Mouse (Mus musculus): ENCODE results near the gene 1700028J19Rik.

The 1700028J19Rik gene

DNA sequence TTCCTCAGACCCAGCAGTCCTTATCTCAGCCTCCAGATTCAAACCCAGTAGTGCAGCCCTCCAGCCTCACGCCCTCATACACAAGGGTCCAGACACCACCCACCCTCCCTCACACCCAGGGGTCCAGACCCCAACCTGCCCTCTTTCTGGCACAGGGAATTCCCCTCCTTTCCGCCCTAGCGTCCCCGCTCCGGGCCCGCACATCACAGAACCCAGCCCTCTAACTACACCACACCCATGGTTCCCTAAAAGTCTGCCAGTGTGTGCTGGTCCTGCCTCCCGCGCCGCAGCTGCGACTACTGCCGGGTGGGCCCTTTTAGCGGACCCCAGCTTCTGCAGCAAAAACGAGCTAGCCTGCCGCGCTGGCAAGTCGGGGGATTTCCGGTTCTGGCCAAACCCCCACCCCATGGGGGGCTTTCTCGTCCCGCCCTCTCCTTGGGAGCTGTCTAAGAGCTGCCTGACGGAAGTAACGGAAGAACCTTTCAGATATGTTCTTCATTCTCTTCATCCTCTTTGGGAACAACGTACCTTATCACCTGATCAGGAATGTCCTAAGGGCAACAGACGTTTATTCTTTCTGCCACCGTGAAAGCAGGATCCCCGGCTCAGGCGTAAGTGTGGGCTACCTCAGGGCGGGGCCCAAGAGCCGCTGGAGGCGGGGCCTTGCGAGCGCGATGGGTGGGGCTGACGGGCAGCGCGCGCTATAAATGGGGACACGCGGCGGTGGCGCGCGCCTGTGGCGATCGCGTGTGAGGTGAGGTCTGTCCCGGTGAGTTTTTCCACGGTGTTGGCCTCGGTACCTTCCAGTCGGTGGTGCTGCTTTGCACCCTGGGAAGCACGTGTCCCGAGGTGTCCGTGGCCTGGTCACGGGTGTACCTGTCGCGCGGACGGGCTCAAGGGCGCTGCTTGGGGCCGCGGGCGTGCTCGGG lies at the start of gene 1700028J19Rik, which contains the start of gene 2410002F23Rik:
Gene 1700028J19Rik, minus strand, starts transcription at position 641 of the 929 bp plus-strand sequence.
Gene 2410002F23Rik, plus strand, starts transcription at position 668 of the 929 bp plus-strand sequence.
- peak; percentile 82 for DNase-seq (ENCODE audit: low read depth, low spot score)

DNA sequence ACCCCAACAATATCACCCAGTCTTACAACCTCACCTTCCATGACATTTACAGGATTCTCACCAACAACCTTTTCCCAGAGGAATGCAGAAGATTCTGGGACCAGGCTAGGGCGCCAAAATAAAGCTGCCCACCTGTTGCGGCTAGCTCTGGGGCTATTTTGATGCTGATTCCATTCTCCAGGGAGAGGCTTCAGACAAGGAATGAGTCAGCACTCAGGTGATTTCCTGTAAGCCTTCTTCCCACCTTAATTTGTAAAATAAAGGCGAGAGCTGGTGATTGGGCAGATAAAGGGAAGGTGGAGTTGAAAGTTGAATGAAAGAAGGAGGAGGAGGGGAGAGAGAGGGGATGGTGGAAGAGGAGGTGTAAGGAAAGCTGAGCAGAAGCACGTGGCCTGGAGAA lies 44.9 kb upstream of the 1700028J19Rik start:
- DNase-seq (ENCODE audit: low read depth, low spot score) = no peak

DNA sequence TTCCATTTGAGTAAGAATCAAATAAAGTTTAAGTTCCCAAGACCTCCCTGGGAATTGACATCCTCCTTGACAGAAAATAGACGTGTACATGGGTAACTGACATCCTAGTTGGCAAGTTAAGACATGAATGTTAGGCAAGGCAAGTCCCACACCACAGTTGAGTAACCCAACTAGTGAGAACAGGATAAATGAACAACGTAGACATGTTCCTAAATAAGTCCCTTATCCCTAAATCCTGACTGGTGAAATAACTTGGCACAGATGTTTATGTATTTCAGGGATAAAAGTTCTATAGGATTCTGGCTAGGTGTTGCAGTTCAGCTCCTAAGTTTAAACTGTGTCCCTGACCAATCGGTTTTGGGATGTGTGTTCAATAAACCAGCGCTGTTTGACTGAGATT lies 44.5 kb upstream of the 1700028J19Rik start:
- DNase-seq (ENCODE audit: low read depth, low spot score) = no peak

DNA sequence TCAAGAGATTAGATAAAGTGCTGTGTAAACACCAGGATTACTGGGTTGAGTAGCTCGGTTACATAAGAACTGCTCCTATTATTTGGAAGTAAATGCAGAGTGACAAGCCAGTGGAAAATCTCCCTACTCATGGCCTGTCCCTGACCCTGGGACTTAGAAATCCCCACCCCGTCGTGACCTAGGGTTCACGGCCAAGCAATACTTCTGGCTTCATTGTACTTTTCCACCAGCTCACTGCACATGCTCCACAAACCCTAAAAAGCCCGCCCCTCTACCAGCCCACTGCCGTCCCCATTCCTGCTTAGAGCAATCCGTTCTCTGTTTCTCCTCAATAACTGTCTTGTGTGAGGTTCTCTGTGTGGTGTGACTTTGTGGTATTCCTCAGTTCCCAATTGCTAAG lies 41.3 kb upstream of the 1700028J19Rik start:
- DNase-seq (ENCODE audit: low read depth, low spot score) = no peak

DNA sequence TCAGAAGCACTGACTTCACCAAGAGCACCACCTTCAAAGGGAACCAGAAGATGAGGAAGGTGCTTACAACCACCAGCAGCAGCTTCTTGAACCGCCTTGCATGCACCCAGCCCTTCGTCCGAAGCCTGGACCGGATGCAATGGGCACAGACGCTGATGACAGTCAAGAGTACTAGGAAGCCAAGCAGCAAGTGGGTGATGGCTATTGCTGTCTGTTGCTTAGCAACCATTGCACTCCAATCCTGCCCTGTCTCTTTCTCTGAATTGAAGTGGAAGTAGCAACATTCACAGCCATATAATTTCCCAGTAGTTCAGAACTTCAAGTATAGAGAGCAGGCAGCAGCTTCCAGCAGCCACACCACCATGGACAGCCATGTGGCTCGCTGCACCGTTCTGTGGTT lies 35.1 kb upstream of the 1700028J19Rik start:
- DNase-seq (ENCODE audit: low read depth, low spot score) = no peak

DNA sequence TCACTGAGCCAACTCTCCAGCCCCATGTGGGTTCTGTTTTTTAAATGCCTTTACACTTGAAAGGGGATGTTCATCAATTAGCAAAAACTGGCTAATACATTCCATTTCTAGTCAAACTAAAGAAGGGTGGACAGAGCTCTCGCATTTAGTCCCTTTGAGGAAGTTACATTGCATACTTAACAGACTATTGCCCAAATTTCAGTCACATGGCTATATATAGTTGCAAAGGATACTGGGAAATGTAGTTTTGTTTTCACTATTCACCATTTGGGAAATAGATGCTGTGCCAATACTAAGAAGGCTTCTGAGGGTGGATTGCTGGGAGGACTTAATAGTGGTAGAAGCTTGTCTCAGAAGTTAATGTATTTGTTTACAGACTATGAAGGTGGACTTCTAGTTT lies 34.5 kb upstream of the 1700028J19Rik start:
- DNase-seq (ENCODE audit: low read depth, low spot score) = no peak

DNA sequence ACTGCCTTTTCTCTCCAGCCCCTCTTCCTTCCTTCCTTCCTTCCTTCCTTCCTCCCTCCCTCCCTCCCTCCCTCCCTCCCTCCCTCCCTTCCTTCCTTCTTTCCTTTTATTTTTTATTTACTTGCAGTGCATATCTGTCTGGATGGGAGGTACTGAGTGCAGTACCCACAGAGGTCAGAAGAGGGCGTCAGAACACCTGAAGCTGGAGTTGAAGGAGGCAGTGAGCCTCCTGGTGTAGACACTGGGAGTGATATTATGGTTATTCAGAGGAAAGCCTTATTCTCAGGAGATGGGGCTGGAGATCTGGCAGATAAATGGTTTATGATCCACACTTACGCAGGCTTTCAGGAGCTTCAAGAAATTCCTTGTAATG lies 30.7 kb upstream of the 1700028J19Rik start:
- DNase-seq (ENCODE audit: low read depth, low spot score) = no peak

DNA sequence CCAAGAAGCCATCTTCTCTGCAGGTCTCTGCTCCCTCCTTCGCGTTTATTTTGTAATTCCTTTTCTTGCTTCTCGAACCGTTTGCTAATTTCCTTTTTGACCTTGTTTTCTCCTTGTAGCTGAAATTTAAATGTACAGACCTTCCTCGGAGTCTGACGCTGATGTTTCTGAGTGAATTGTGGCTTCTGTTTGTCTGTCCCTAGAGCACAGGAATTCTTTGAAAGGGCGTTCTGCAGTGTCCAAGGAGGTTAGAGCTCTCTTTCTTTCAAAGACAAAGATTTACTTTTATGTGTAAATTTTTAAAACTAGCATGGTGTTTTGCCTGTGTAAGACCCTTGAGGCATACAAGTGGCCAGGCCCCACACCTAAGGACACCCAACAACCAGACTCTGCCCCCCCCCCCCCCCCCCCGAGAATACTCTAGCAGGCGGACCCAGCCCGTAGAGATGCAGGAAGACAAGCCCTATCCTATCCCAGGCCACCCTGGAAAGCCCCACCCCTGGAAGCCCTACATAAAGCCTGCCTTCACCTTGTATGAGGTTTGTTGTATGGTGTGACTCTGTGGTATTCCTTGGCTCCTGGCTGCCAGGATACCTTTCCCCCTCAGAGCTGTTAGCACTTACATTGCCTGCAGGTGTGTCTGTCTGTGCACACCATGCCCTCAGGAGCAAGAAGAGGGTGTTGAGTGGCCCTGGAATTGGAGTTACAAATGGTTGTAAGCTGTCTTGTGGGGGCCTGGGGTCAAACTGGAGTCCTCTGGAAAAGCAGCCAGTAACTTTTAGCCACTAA lies 30.2 kb upstream of the 1700028J19Rik start:
- no peak for DNase-seq (ENCODE audit: low read depth, low spot score)

DNA sequence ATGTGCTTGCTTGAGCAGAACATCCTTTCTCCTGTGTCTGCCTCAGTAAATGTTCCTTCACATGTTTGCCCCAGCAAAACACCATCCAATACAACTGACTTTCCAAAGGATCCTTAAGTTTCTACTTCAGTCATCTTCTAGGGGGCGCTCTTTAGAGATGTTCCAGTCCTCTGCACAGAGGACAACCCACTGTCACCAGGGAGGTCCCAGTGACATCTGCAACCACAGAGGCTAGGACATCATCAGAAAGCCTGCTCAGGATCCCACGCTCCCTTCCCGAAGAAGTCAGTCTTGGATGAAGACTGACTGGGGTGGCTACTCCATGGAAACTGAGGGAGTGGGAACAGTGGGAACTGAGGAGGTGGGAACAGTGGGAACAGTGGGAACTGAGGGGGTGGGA lies 29.1 kb upstream of the 1700028J19Rik start:
- no peak for DNase-seq (ENCODE audit: low read depth, low spot score)

DNA sequence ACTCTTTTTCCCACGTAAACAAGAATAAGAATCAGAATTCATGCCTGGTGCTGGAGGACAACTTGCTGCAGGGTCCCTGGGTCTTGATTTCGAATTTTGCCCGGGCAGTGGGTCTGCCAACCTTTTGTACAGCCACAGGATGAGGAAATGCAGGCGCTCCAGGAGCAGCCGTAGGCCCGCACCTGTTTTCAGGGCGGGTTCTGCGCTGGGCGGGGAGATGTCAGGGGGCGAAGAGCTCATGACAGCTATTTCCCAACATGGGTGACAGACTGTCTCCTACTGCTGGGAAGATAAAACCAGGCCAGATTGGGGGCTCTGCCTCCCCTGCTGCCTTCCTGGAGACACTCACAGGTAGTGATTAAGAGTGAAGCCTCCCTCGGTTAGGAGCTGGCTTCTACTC lies 27.6 kb upstream of the 1700028J19Rik start:
- no peak for DNase-seq (ENCODE audit: low read depth, low spot score)

DNA sequence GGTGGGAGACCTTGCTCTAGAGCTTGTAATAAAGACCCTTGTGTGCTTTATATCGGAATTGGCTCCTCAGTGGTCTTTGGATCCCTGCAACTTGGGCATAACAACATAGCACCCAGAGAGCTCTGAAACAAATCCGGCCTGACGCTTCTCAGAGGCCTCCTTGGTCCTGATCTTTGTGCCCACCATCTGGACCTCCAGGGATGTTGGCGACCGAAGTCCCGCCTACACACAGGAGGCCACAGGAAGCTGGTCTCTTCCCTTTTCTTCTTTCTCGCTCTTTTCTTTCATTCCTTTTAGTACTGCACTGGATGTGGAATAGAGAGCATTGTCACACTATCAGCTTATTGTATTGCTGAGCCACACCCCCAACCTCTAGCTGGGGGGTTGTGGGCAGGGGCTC lies 27.0 kb upstream of the 1700028J19Rik start:
- DNase-seq (ENCODE audit: low read depth, low spot score) = no peak

DNA sequence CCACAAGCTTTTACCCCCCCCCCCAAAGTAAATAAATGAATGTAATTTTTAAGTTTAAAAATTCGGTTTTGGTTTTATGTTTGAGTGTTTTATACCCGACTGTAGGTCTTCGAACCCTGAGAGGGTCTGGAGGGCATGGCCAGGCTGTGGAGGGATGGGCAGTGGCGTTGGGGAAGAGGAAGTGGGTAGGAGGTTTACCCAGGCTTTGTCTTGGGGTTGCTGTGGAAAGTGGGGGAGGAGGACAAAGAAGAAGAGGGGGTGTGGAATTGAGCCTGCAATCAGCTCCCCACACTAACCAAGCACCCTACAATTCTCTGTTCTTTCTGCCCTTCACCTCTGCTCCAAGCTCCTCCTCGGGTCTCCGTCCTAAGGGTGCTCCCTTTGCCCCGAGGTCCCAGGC lies 26.1 kb upstream of the 1700028J19Rik start:
- no peak for DNase-seq (ENCODE audit: low read depth, low spot score)

DNA sequence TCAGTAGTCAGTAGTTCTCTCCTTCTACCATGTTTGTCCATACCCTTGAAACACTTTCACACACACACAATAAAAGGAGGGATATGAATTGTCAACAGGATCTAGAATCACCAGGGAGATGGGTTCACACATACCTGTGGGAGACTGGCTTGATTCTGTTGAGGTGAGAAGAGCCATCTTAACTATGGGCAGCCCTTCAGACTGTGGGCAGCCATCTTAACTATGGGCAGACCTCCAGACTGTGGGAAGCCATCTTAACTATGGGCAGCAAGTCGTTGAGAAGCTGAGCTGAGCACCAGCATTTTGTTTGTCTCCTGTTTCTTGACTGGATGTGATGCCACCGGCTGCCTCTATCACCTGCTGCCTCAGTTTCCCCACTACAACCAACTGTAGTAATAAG lies 24.8 kb upstream of the 1700028J19Rik start:
- no peak for DNase-seq (ENCODE audit: low read depth, low spot score)

DNA sequence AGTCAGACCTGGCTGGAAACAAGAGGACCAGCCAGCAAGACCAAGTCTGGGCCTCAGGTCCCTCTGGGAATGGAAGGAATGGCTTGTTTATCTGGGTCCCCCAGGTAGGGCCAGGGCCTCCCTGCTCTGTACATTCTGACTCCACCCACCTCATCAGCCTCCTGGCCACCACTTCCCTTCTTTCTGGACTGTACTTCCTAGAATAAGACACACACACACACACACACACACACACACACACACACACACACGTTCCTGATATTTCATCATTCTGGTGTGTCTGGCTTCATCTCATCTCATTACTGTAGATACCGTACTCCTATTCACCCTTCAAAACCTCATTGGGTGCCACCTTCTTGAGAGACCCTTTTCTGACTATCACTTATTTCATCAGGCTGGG lies 22.9 kb upstream of the 1700028J19Rik start:
- no peak for DNase-seq (ENCODE audit: low read depth, low spot score)

DNA sequence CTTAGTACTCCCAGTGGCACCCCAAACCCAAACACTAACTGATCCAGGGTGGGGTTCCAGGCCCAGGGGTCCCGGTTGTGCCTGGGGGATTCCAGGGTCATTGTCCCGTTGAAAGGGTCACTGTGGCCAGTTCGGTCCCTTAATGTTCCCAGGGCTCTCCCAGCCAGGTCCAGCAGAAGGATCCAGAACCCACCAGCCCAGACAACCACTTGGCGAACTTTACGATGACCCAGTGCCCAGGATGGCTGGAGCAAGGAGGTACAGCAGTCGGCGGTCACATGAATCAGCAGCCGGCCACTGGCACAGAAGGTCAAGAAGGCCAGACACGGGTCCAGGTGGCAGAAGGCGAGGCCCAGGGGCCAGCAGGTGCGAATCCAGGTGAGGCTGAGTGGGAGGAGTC lies 21.6 kb upstream of the 1700028J19Rik start:
- DNase-seq (ENCODE audit: low read depth, low spot score) = no peak

DNA sequence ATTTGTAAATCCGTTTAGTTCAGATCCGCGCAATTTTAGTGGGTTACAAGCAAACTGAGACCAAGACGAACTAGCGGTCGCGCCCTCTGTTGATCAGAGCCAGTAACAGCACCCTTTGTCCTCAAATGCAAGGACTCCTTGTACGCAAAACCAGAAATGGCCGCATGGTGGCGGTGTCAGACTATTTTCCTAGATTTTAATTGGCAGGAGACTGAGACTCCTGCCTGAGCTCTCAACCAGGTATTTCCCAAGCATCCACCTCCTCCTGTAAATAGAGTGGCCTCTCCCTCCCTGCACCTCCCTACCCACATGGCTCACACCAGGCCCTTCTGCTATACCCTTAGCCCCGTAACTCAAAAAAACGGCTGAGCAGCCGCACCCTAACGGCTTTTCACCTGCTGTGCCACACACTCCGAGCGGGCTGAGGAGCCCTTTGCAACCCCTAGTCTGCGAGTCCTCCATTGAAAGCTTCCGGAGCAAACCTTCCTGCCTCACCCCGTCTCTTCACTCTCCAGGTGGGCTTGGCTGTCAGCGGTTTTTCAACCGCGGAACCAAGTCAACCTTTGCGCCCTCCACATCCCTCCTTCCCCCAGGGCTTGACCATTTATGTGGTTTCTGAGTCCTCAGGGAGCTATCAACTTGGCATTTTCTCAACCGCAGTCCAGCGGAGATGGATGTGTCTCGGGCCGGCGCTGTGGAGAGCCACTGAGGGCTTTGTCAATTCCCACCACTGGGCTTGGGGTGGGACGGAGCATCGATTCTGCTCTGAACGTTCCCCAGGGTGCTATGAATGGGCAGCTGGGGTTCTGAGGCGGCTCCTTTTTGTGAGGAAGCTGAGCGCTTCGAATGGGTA lies 16.5 kb upstream of the 1700028J19Rik start:
- DNase-seq (ENCODE audit: low read depth, low spot score) = peak; percentile 77

DNA sequence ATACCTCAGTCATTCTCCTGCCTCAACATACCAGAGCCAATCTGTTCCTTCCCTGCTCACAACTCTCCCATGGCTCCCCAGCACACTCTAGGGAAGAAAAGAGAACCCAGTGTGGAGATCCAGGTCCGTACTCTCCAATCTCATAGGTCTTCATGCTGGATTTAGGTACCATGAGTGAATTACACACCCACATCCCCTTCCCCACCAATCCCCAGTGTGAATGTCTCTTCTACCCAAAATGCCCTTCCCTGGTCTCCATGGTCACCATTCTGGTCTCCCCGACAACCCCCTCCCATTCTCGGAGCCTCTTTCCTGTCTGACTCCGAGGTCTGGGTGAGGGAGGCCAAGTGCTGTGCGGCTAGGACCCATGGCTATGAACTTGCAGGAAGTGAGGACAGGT lies 14.7 kb upstream of the 1700028J19Rik start, which contains the start of gene Gm15517:
Gene Gm15517, plus strand, starts transcription at position 301 of the 400 bp plus-strand sequence.
- DNase-seq (ENCODE audit: low read depth, low spot score) = no peak

DNA sequence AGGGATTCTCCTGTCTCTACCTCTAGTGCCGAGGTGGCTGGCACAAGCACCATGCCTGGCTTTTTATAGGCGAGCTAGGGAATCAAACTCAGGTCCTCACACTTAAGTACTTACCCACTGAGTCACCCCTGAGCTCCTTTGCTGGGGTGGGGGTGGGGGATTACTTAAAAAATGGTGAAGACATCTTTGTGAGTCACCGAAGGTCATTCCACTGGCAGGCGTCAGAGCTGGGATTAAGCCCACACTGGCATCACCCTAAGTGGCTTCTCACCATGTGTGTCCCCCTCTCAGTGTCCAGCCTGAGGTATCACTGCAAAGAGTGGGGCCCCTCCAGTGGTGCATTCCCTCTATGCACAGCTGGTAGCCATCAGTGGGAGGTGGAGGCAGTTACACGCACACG lies 13.9 kb upstream of the 1700028J19Rik start:
- no peak for DNase-seq (ENCODE audit: low read depth, low spot score)

DNA sequence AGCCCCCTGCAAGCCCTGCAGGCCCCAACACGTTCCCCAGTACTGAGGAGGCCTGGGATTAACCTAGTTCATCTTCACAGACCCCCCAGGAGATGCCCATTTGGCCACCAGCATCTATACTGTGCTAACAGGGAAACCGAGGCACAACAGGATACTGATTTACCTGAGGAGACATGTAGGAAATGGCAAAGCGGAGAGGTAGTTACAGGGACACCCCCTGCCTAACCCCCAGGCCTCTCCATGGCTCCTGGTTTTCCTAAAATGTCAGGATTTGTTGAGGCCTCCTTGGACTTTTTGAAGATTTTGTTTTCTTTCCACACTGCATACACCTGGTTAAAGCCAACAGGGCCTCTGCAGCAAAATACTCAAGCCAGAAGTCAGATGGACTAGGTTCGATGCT lies 10.8 kb upstream of the 1700028J19Rik start, which contains the start of gene Acp4:
Gene Acp4, minus strand, starts transcription at position 101 of the 400 bp plus-strand sequence.
- DNase-seq (ENCODE audit: low read depth, low spot score) = no peak

DNA sequence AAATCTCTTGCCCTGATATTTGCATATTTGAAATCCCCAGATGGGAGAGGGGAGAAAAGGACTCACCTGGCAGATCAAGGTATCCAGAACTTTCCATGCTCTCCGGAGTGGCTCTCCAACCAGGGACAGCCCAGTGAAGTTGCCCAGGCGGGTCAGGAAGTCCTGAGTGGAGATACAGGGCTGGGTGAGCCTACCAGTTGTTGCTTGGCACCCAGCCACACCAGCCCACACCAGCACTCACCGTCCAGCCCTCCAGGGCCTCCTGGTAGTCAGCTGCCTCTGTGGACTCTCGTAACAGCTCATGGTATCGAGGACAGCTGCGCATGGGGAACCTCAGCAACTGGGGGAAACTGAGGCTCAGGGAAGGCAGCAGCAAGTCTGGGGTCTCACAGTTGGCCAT lies 8.4 kb upstream of the 1700028J19Rik start:
- no peak for DNase-seq (ENCODE audit: low read depth, low spot score)

DNA sequence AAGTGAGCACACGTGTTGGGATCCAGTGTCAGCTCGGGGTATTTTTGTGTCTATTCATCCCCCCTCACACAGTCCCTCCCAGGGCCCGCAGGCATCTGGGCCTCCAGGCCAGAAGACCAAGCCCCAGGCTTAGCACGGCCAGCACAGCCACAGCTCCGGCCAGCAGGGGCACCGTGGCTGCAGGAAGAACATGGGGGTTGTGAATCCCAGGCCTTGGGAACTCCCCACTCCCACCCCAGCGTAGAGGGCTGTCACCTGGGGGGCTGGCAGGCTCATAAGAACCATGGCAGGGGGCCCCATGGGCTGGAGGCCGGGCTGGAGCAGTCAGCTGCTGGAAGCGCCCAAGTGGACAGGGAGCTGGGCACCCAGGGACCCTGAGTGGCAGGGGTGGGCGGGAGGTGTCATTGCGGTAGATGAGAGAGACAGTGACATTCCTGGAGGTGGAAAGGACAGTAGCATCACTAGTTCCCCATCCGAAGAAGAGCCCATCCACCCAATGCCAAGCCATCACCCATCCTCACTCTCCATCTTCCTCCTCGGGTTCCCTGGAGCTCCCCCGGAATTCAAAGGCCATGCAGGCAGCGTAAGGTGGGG lies 6.6 kb upstream of the 1700028J19Rik start:
- DNase-seq (ENCODE audit: low read depth, low spot score) = no peak
